Mouse (Mus musculus) skeletal muscle tissue, adult 2 months (tissue): ENCODE data around the gene Alox12.
A peak's percentile ranks its signal among the peaks of the same experiment; 100 is the strongest.

ENCODE experiments used
- DNase-seq: peaks from one replicate; pipeline ENCODE4 v3.0.0-alpha.2; 2012; ENCODE audit warnings: low read depth, low spot score

Alox12 gene

DNA sequence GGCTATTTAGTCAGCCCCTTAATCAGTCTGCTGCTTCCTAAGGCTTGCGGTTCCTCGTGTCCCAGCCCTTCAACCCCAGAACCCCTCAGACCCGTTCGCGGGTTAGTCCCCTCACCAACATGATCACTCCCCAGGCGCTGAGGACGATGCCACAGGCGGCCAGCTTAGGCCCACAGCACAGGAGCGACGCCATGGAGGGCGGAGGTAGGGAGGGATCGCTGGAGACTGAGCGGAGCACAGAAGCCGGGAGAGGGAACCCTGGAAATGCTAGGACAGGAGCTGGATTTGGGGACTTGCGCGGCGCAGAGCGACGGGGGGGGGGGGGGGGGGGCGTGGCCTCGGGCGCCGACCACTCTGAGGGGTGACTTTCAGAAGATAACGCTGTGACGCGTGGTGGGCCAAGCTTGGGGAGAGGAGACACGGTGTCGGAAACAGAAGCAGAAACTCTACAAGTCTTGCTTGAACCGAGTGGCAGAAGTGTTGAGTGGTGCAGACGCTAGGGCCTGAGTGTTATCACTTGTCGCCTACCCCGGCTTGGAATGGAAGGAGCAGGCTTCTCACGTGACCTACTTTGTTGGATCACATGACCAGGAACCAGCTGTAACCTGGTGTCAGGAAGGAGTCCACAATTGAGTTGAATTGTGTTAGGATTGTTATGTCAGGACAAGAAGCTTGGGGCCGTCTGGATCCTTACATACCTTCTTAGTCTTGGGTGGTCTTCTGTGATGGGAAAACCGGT lies 15.4 kb downstream of the Alox12 start, which contains the start of the genes Gm21988 and Rnasek:
Gene Gm21988, minus strand, starts transcription at position 290 of the 739 bp plus-strand sequence.
Gene Rnasek, minus strand, starts transcription at position 302 of the 739 bp plus-strand sequence.
- peak; percentile 84 for DNase-seq

- DNase-seq: no peak
Measured at GRCm38 (mm10) chr11:70238591-70239440, 16.3 kb downstream of the Alox12 start.

DNA sequence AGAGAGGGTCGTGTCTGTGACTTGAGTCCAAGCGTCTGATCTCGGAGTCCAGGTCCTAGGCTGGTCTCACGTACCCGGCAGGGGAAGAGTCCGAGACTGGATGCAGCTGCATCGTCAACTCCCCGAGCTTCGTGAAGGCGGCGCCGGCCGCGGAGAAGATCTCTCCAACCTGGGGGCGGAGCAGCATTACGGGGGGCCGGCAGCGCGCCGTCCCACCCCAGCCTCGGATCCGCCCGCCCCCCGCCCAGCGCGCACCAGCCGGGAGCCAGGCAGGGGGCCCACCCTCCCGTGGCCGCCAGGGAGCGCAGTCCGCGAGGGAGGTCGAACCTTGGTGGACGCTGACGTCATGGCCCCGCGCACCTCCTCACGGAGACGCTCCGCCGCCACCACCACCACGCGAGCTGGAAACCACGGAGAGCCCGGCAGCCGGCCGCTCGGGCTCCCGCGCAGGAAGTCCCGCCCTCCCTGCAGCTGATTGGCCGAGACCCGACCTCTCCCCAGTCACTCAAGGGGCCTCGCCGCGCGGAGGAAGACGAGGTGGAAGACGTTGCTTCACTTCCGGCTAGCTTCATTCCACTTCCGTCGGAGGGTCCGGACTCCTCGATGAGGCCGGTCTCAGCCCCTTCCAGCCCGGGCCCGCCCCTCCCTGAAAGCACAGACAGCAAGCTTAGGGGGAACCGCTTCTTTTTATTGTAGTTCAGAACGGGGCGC lies 17.5 kb downstream of the Alox12 start, which contains the start of gene 0610010K14Rik:
Gene 0610010K14Rik, minus strand, starts transcription at position 458 of the 711 bp plus-strand sequence.
- DNase-seq: peak; percentile 96

- no peak for DNase-seq
Measured at GRCm38 (mm10) chr11:70236717-70237116, 18.4 kb downstream of the Alox12 start.

DNA sequence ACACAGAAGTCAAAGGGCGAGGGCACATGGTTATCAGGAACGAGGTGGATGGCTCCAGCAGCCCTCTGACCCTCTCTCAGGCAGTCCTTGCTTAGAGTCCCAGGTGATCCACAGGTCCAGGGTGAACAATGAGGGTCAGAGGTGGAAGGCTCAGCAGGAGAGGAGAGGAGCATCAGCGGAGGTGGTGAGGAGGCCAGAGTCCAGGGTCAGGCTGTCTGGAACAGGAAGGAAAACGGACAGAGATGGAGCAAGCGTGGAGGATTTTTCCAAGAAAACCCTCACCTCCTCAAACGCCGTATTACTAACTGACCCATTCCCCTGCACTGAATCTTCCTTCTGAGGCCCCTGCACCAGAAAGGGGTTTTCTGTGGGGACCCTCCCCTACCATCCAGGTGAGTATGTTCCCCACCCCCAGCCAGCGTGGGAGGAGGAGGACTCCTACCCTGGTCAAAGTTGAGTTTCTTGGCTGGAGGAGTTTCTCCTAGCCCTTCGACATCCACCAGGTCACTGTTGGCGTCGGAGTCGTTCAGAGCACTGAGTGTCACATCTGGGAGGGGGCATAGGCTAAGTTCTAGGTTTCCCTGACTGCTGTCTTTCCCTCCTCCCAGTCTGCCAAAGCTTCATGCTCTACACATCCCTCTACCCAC lies 19.8 kb downstream of the Alox12 start:
- no peak for DNase-seq

DNA sequence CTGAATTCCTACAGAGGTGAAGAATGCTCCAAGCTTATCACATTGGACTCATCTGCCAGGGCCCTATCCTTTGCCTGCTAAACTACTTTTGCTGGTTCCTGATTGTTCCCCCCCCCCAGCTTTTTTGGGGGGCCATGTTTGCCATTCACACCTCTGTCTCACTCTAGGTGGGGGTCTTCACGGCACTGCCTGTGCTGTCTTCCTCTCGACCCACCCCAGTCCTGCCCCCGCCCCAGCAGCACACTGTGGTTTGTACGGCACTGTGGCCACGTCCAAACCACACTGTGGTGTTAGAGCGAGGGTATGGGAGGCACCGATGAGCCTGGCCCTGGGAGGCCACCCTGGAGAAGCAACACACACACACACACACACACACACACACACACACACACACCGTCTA lies 20.7 kb downstream of the Alox12 start:
- DNase-seq: no peak

GRCm38 (mm10) chr11:70234037-70234436 lies 21.1 kb downstream of the Alox12 start:
- peak; percentile 64 for DNase-seq

DNA sequence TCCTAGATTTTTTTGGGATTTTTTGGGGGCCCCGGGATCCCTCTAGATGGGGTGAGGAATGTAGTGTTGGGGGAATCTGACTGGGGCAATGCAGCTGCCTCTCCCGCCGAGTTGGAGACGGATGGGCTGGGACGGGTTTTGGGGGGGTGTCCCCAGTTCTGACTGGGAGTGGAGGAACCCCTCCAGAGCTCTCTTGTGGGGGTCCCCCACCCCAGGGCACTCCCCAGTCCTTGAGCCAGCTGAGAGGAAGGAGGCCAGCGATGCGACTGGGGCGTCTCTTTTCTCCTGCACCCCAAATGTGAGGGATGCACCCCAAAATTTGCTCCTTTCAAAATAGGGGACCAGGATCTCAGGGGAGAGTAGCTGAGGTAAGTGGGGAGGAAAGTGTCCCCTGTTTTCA lies 22.1 kb downstream of the Alox12 start:
- DNase-seq: no peak

DNA sequence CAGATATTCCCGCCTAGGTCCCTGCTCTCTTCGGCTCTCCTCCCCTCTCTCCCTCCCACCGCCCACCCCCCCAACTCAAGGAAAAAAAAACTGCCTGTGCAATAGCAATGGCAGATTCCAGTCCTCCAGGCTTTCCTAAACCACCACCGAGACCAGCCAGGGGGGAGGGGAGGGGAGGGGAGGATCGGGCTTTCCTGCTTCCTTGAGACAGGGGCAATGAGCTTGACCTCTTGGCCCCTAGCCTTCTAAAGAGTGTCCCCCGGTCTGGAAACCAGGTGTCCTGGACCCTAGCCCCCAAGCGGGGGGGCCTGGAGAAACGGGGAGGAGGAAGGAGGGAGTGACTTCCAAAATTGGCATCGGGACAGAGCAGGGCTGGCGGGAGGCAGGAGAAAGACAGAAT lies 22.6 kb downstream of the Alox12 start:
- no peak for DNase-seq

- peak; percentile 79 for DNase-seq
Measured at GRCm38 (mm10) chr11:70230239-70230727, 24.9 kb downstream of the Alox12 start.

GRCm38 (mm10) chr11:70229260-70230010 lies 25.7 kb downstream of the Alox12 start, which contains the start of gene Bcl6b:
Gene Bcl6b, minus strand, starts transcription at chr11:70229798.
- DNase-seq: no peak

DNA sequence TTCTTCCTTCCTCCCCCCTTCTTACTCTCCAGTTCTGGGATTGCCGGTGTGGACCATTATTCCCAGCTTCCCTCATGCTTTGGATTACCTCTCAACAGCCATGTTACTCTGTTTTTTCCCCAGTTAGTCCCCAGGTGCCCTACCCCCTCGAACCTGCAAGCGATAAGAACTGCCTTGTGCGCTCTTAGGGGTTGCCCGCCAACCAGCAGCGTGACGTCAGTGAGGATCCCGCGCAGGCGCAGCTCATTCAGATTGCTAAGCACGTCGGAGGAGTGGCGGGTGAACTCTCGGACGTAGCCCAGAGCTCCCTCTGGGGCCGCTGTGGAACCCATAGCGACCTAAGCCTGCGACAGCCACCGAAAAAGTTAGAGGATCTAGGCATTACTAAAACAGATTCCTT lies 26.3 kb downstream of the Alox12 start:
- peak; percentile 70 for DNase-seq

- DNase-seq: no peak
Measured at GRCm38 (mm10) chr11:70227661-70228245, 27.4 kb downstream of the Alox12 start.

DNA sequence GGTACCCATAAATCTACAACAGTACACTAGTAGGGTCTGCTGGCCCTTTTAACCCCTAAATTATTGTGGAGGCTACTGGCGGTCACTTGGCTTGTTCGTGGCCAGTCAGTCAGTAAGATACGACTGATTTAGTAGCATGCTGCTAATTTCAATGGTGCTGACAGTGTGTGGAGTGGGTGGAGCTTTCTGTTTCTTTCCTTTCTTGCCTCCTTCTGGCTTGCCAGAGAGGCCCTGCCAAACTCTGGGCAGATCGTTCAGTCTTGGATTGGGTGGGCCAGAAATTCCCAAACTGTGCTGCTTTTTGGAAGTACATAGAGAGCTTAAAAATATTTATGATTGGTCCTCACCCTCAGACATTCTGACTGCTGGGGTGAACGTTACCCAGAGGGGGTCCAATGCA lies 28.0 kb downstream of the Alox12 start:
- DNase-seq: no peak

DNA sequence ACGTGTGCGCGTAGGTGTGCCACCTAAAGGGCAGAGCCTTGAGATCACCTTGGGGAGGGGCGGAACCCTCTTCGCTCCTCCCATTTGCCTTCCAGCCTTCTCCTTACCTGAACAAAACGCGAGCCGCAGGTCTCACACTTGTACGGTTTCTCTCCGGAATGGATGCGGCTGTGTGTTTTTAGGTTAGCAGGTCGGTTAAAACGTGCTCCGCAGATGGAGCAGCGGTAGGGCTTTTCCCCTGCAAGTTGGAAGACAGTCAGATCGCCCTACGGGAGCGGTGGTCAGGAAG lies 28.6 kb downstream of the Alox12 start:
- DNase-seq: no peak

GRCm38 (mm10) chr11:70225798-70226601 lies 29.2 kb downstream of the Alox12 start:
- DNase-seq: no peak

DNA sequence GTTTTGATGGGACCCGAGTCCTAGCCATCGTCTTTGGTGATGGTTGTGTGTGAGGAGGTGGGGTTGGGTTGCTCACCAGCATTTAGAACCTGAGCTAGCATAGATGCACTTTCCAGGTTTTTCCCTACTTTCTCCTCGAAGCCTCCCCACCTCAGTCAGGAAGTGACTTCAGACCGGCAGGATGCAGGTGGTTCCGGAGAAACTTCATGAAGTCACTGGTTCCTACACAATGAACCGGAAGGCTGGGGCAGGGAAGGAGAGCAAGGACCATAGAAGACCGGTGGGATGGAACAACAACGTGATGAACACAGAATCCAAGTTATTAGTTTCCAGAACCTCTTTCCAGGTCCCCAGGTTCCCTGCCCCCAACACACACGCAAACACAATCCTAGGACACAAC lies 31.4 kb downstream of the Alox12 start:
- DNase-seq: no peak

DNA sequence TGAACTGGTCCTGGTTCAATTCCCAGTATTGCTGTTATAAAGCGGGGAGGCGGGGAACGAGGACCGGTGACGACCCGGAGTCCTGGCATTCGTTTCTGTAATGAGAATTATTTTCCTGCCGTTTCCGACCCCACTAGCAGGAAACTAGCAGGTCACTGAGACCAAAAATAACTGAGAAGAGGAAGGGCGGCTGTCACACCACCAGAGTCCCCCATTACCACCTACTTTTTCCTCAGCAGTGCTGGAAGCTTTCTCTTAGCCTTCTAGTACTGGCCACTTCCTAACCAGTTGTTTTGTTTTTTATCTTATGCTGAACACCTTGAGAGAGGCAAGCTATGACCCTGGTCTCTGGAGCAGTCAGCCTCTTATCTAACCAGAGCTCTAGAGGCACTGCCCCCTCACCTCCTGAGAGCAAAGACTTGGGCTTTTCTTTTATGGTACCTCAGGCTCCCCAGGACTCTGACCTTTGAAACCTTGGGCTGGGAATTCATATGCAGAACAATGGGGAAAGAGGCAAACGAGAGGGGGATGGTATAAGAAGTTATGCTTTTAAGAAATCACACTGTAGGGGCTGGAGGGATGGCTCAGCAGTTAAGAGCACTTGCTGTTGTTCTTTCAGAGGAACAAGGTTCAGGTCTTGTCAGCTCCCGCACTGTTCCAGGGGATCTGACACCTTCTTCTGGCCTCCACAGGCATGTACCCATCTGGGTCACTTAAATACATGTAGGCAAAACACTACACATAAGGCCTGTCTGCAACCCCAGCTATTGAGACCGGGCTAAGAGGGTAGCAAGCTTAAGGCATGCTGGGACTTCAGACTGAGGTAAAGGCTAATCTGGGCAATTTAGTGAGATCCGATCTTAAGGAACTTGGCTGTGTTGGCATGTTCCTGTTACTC lies 33.3 kb downstream of the Alox12 start:
- DNase-seq: no peak
